Mouse (Mus musculus) stomach, embryonic 14.5 days (tissue): ENCODE data around the gene Edc3. TPM values are rescaled to one million over a fixed set of nuclear protein-coding genes. Genes with fewer than 3 reads are reported as not detected.
"Not testable (repeated sequence)": the region's sequence is repeated elsewhere in the genome, so short reads cannot be mapped to it uniquely, and the experiment has no call there.

ENCODE experiments used
- ATAC-seq: fragments of 200-750 bp; cut with Nextera tagmentation; 2 replicates; pipeline ENCODE4 v1.8.0; 2017; ENCODE audit warnings: low read depth, moderate TSS enrichment; ENCODE audit not compliant: insufficient number of reproducible peaks, insufficient read depth, low FRiP score
- H3K27ac ChIP-seq: fragments of 300-500 bp; sonication (generic); 2 replicates; pipeline ENCODE4 v1.5.1; 2014; ENCODE audit warnings: mild to moderate bottlenecking, low read length, moderate library complexity, mixed read lengths
- H3K27me3 ChIP-seq: fragments of 300-500 bp; sonication (generic); 2 replicates; pipeline ENCODE4 v1.6.1; 2014; ENCODE audit warnings: low read length, control low read depth, mixed read lengths; ENCODE audit not compliant: control insufficient read depth, insufficient read depth
- H3K36me3 ChIP-seq: fragments of 300-500 bp; sonication (generic); 2 replicates; pipeline ENCODE4 v1.6.1; 2014; ENCODE audit warnings: mild to moderate bottlenecking, control low read depth, low read length, moderate library complexity, mixed read lengths; ENCODE audit not compliant: control insufficient read depth, insufficient read depth
- H3K4me1 ChIP-seq: fragments of 300-500 bp; sonication (generic); 2 replicates; pipeline ENCODE4 v1.6.1; 2014; ENCODE audit warnings: low read length, control low read depth, mixed read lengths; ENCODE audit not compliant: control insufficient read depth, insufficient read depth
- H3K4me2 ChIP-seq: fragments of 300-500 bp; sonication (generic); replicated peaks from 2 replicates; pipeline ENCODE4 v1.6.1; 2014; ENCODE audit warnings: low read depth, low read length, control low read depth
- H3K4me3 ChIP-seq: fragments of 300-500 bp; sonication (generic); 2 replicates; pipeline ENCODE4 v1.5.1; 2014; ENCODE audit warnings: low read depth, low read length, control low read depth
- H3K9ac ChIP-seq: fragments of 300-500 bp; sonication (generic); replicated peaks from 2 replicates; pipeline ENCODE4 v1.6.1; 2014; ENCODE audit warnings: low read depth, mild to moderate bottlenecking, control low read depth, low read length, moderate library complexity, mixed read lengths
- H3K9me3 ChIP-seq: fragments of 300-500 bp; sonication (generic); 2 replicates; pipeline ENCODE4 v1.6.1; 2016; ENCODE audit warnings: low read depth, low read length, control low read depth; ENCODE audit not compliant: control insufficient read depth
- WGBS: fragments of 180-500 bp; shearing (Covaris S2); extraction: QIAGEN DNeasy Blood & Tissue Kit; methylation state at CpG from one replicate; pipeline ENCODE4 v1.1.7; 2014; 5-methylcytosine and 5-hydroxymethylcytosine counted together
- polyA plus RNA-seq: library from polyadenylated mRNA; unstranded; fragments of >200 nt; fragmentation: Nextera tagmentation; extraction: Ambion mirVana; gene quantifications from 2 replicates; pipeline ENCODE4 v1.2.1, GENCODE M21; 2014

The Edc3 gene
- polyA plus RNA-seq, 1 experiment from 2014 or later = 23.1 TPM

- Histone ChIP-seq H3K9me3 (no peaks in the 10 kb centered on the region), H3K4me2 (no peak overlapping the region), H3K4me1 (no peaks in the 10 kb centered on the region), H3K36me3 (no peaks in the 10 kb centered on the region), H3K4me3 (no peak overlapping the region), H3K27ac (no peak overlapping the region), H3K9ac (no peak overlapping the region), H3K27me3 (no peaks in the 10 kb centered on the region)
- WGBS = 20% methylated on average over 2 of the region's 2 CpGs
- ATAC-seq = no peak
Measured at GRCm38 (mm10) chr9:57688606-57689005, 19.7 kb upstream of the Edc3 start.

- no peak overlapping the region for H3K9ac ChIP-seq
- no peaks in the 10 kb centered on the region for H3K36me3 ChIP-seq
Measured at GRCm38 (mm10) chr9:57694108-57694507, 14.2 kb upstream of the Edc3 start.

GRCm38 (mm10) chr9:57696380-57697285, 11.7 kb upstream of the Edc3 start:
- peaks cover 10% of the 10 kb centered on the region; the same call in 1 of the 2 replicates for H3K4me1 ChIP-seq
- 0 out of 2 replicates have a peak overlapping the region, but pooled peaks have one; percentile 6 for H3K9ac ChIP-seq
- H3K27me3 ChIP-seq = peaks cover 12% of the 10 kb centered on the region
- WGBS = 2% methylated on average over 42 of the region's 42 CpGs
- H3K9me3 ChIP-seq = no peaks in the 10 kb centered on the region
- ATAC-seq = 0 out of 2 replicates have a peak, but pooled peaks have one; percentile 46
- H3K36me3 ChIP-seq = no peaks in the 10 kb centered on the region
- H3K27ac ChIP-seq = no peak overlapping the region
- H3K4me3 ChIP-seq = peak overlapping the region; percentile 36
- peak overlapping the region; percentile 57 for H3K4me2 ChIP-seq

More at GRCm38 (mm10) chr9:57694108-57694507, 14.2 kb upstream of the Edc3 start:
- H3K27me3 ChIP-seq = peaks cover 12% of the 10 kb centered on the region
- H3K4me2 ChIP-seq = no peak overlapping the region
- H3K4me3 ChIP-seq = no peak overlapping the region
- no peak for ATAC-seq
- no peak overlapping the region for H3K27ac ChIP-seq
- H3K4me1 ChIP-seq = peaks cover 10% of the 10 kb centered on the region; the same call in 1 of the 2 replicates
- 92% methylated on average over 2 of the region's 2 CpGs for WGBS
- H3K9me3 ChIP-seq = no peaks in the 10 kb centered on the region

- 17% methylated on average over 4 of the region's 4 CpGs for WGBS
Measured at GRCm38 (mm10) chr9:57697380-57697779, 11.0 kb upstream of the Edc3 start.

GRCm38 (mm10) chr9:57698466-57699150, 9.7 kb upstream of the Edc3 start:
- Histone ChIP-seq H3K4me2 (no peak overlapping the region), H3K4me3 (no peak overlapping the region), H3K27me3 (peaks cover 12% of the 10 kb centered on the region), H3K9ac (no peak overlapping the region), H3K36me3 (no peaks in the 10 kb centered on the region), H3K9me3 (no peaks in the 10 kb centered on the region), H3K4me1 (peaks cover 10% of the 10 kb centered on the region; the same call in 1 of the 2 replicates), H3K27ac (no peak overlapping the region)
- WGBS = 81% methylated on average over 1 of the region's 1 CpGs
- no peak for ATAC-seq

More at GRCm38 (mm10) chr9:57697380-57697779, 11.0 kb upstream of the Edc3 start:
- Histone ChIP-seq H3K9ac (no peak overlapping the region), H3K36me3 (no peaks in the 10 kb centered on the region), H3K4me3 (no peak overlapping the region), H3K9me3 (no peaks in the 10 kb centered on the region), H3K4me2 (no peak overlapping the region), H3K4me1 (peaks cover 10% of the 10 kb centered on the region; the same call in 1 of the 2 replicates), H3K27me3 (peaks cover 12% of the 10 kb centered on the region), H3K27ac (no peak overlapping the region)
- ATAC-seq = 0 out of 2 replicates have a peak, but pooled peaks have one; percentile 33

- Histone ChIP-seq H3K9ac (no peak overlapping the region), H3K27me3 (no peaks in the 10 kb centered on the region), H3K36me3 (no peaks in the 10 kb centered on the region), H3K9me3 (0 out of 2 replicates have a peak, but pooled peaks cover 4% of the 10 kb centered on the region), H3K27ac (no peak overlapping the region), H3K4me2 (no peak overlapping the region), H3K4me1 (peaks cover 7% of the 10 kb centered on the region; the same call in 1 of the 2 replicates), H3K4me3 (no peak overlapping the region)
- ATAC-seq = no peak
- 89% methylated on average over 3 of the region's 3 CpGs for WGBS
Measured at GRCm38 (mm10) chr9:57706496-57706895, 1.8 kb upstream of the Edc3 start.

GRCm38 (mm10) chr9:57708720-57709274, 457 bp downstream of the Edc3 start:
- H3K9me3 ChIP-seq = 0 out of 2 replicates have a peak, but pooled peaks cover 4% of the 10 kb centered on the region
- H3K27ac ChIP-seq = peak overlapping the region; percentile 55
- peak overlapping the region; percentile 61 for H3K4me3 ChIP-seq
- peak overlapping the region; percentile 80 for H3K4me2 ChIP-seq
- H3K9ac ChIP-seq = peak overlapping the region; percentile 70
- 2% methylated on average over 38 of the region's 39 CpGs for WGBS
- H3K36me3 ChIP-seq = peaks cover 6% of the 10 kb centered on the region; the same call in 1 of the 2 replicates
- ATAC-seq = peak; percentile 38; the same call in 1 of the 2 replicates
- no peaks in the 10 kb centered on the region for H3K27me3 ChIP-seq
- H3K4me1 ChIP-seq = peaks cover 7% of the 10 kb centered on the region; the same call in 1 of the 2 replicates

- H3K4me2 ChIP-seq, H3K9ac ChIP-seq, ATAC-seq, H3K9me3 ChIP-seq, H3K27ac ChIP-seq, H3K27me3 ChIP-seq, H3K4me1 ChIP-seq, H3K4me3 ChIP-seq: not testable (repeated sequence)
- WGBS = 85% methylated on average over 5 of the region's 5 CpGs
- peaks cover 20% of the 10 kb centered on the region for H3K36me3 ChIP-seq
Measured at GRCm38 (mm10) chr9:57710214-57710613, 1.9 kb downstream of the Edc3 start.
